10 mouse cellular contexts compared by ENCODE assay signal in the genomic region with DNA sequence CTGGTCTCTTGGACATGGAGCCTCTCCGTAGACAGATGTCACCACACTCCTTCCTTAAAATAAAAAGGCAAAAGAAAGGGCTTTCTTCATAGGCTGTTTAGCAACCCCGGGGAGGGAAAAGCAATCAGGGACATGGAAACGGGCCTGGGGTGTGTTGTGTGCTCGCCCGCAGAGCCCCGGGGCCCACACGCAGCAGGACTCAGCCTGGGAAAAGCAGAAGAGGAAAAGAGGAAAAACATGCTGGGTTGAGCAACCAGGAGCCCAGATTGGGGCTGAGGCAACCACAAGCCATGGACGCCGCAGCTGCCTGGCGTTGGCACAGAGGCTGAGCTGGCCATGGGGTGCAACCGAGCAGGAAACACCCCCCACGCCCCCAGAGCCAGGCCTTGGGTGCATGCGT. TPM values are rescaled to one million over a fixed set of nuclear protein-coding genes. Genes with fewer than 3 reads are reported as not detected.
DNase-seq lines count a peak whose midpoint lies in the region; ATAC-seq and TF ChIP-seq lines count a peak whose summit lies in the region.
"Had no signal": no experiment of that assay in that cellular context is flagged by ENCODE, and none has a peak within 500 bp of the region (broad histone marks: within the 10 kb centered on the region; RNA-seq: fewer than 3 reads in every experiment).

No protein-coding gene starts in this region.

- H3K9me3 ChIP-seq in liver, embryonic 13.5 days (replicated peaks) = no peaks in the 10 kb centered on the region
- H3K9me3 ChIP-seq: midbrain, embryonic 12.5 days had no signal

- no peak for TF ChIP-seq POLR2A in spleen, adult 2 months (IDR thresholded peaks at IDR 0.05; ENCODE audit: low read depth, low read length)

- H3K27me3 ChIP-seq in spleen, adult 2 months (ENCODE audit: control insufficient read depth, insufficient read depth, low read length) = no peaks in the 10 kb centered on the region
- H3K27me3 ChIP-seq in liver, embryonic 13.5 days = peaks cover 4% of the 10 kb centered on the region

- H3K4me2 ChIP-seq in liver, embryonic 13.5 days = no peak overlapping the region
- H3K4me2 ChIP-seq: midbrain, embryonic 12.5 days had no signal

- peaks cover 15% of the 10 kb centered on the region; the same call in 1 of the 2 replicates for H3K4me1 ChIP-seq in spleen, adult 2 months (ENCODE audit: control insufficient read depth, insufficient read depth, insufficient read length)
- peaks cover 9% of the 10 kb centered on the region for H3K4me1 ChIP-seq in liver, embryonic 13.5 days (replicated peaks)
- H3K4me1 ChIP-seq: midbrain, embryonic 12.5 days had no signal

- H3K27ac ChIP-seq in spleen, adult 2 months (ENCODE audit: insufficient read depth, low read length) = peak overlapping the region; percentile 34
- 0 out of 2 replicates have a peak overlapping the region, but pooled peaks have one; percentile 9 for H3K27ac ChIP-seq in liver, embryonic 13.5 days
- H3K27ac ChIP-seq: midbrain, embryonic 12.5 days had no signal

- no peak overlapping the region for H3K9ac ChIP-seq in liver, embryonic 13.5 days
- H3K9ac ChIP-seq: midbrain, embryonic 12.5 days had no signal

- no peak overlapping the region for H3K4me3 ChIP-seq in spleen, adult 2 months (ENCODE audit: extremely low read depth, insufficient read depth, insufficient read length)
- no peak overlapping the region for H3K4me3 ChIP-seq in liver, embryonic 13.5 days (replicated peaks)
- H3K4me3 ChIP-seq: midbrain, embryonic 12.5 days had no signal

- WGBS in spleen, adult 2 months = 17% methylated on average over 13 of the region's 13 CpGs
- 26% methylated on average over 13 of the region's 13 CpGs for whole genome bisulfite sequencing in liver, embryonic 13.5 days (ENCODE audit: insufficient replicate concordance)

- no peak for TF ChIP-seq CTCF in spleen, adult 2 months (IDR thresholded peaks at IDR 0.05; ENCODE audit: extremely low read depth, insufficient read depth, insufficient read length, insufficient replicate concordance)

- DNase-seq in gastrocnemius, postnatal 25 days = peak; percentile 46
- DNase-seq in gastrocnemius, postnatal 10 days = no peak
- DNase-seq in spleen, adult 2 months (ENCODE audit: low read depth in 1 of 2, low spot score in 2 of 2) = no peak
- no peak for DNase-seq in spleen, postnatal 14 days (ENCODE audit: low spot score in 2 of 2)
- no peak for DNase-seq in liver, embryonic 13.5 days
- DNase-seq in frontal cortex, postnatal 14 days (ENCODE audit: low spot score in 2 of 2) = no peak
- no peak for DNase-seq in kidney, postnatal 25 days
- DNase-seq: cerebellum, adult 8-10 months had no signal

- ATAC-seq in liver, embryonic 13.5 days (ENCODE audit: low read depth) = no peak
- peak; percentile 74 for ATAC-seq in monocyte, adult 5-6 weeks (replicated peaks; ENCODE audit: insufficient number of reproducible peaks, low FRiP score, low TSS enrichment, poor library complexity, severe bottlenecking)

- no peaks in the 10 kb centered on the region for H3K36me3 ChIP-seq in spleen, adult 2 months (ENCODE audit: control insufficient read depth, insufficient read depth, low read length)
- H3K36me3 ChIP-seq in liver, embryonic 13.5 days = no peaks in the 10 kb centered on the region
- H3K36me3 ChIP-seq: midbrain, embryonic 12.5 days had no signal

RNA-seq across cellular contexts. Expression of gene Emc8, which starts 17.7 kb away (rescaled TPM):
- 10 to 100 TPM; 28.0 to 28.1 TPM for total RNA-seq in gastrocnemius, postnatal 25 days (2021)
- total RNA-seq in gastrocnemius, postnatal 10 days (2021) = 10 to 100 TPM; 42.7 to 47.2 TPM
- 45.7 and 75.1 TPM in 2 replicates for polyA plus RNA-seq in spleen, adult 2 months (2012; rRNA removed)
- polyA plus RNA-seq in liver, embryonic 13.5 days (2015; fragmentation: Nextera tagmentation; extraction: Ambion mirVana) = 156 and 163 TPM in 2 replicates
- total RNA-seq in monocyte, adult 5-6 weeks (2017) = 12.1 to 40.3 TPM (median 26.7 TPM) in 3 replicates

RNA-seq across cellular contexts. Expression of gene Cox4i1, which starts 18.0 kb away (rescaled TPM):
- 1,000 to 10,000 TPM; 1,728 to 1,814 TPM for total RNA-seq in gastrocnemius, postnatal 25 days (2021)
- total RNA-seq in gastrocnemius, postnatal 10 days (2021) = 1,000 to 10,000 TPM; 1,346 to 1,605 TPM
- 437 and 535 TPM in 2 replicates for polyA plus RNA-seq in spleen, adult 2 months (2012; rRNA removed)
- 800 and 812 TPM in 2 replicates for polyA plus RNA-seq in liver, embryonic 13.5 days (2015; fragmentation: Nextera tagmentation; extraction: Ambion mirVana)
- 315 to 382 TPM (median 356 TPM) in 3 replicates for total RNA-seq in monocyte, adult 5-6 weeks (2017)

RNA-seq across cellular contexts. Expression of gene Gm27021, which starts 18.2 kb away (rescaled TPM):
- total RNA-seq in gastrocnemius, postnatal 25 days (2021) = not detected
- total RNA-seq in gastrocnemius, postnatal 10 days (2021) = not detected
- polyA plus RNA-seq in spleen, adult 2 months (2012; rRNA removed) = 0.18 and 2.8 TPM in 2 replicates
- 0.38 and 1.3 TPM in 2 replicates for polyA plus RNA-seq in liver, embryonic 13.5 days (2015; fragmentation: Nextera tagmentation; extraction: Ambion mirVana)
- not detected in 3 replicates for total RNA-seq in monocyte, adult 5-6 weeks (2017)

RNA-seq across cellular contexts. Expression of gene 1190005I06Rik, which starts 38.6 kb away (rescaled TPM):
- under 1 TPM; 0.67 to 0.70 TPM for total RNA-seq in gastrocnemius, postnatal 25 days (2021)
- total RNA-seq in gastrocnemius, postnatal 10 days (2021) = 1 to 10 TPM in 1 of 2 experiments, under 1 TPM in 1; 0.65 to 1.3 TPM
- 0.42 and 0.74 TPM in 2 replicates for polyA plus RNA-seq in spleen, adult 2 months (2012; rRNA removed)
- polyA plus RNA-seq in liver, embryonic 13.5 days (2015; fragmentation: Nextera tagmentation; extraction: Ambion mirVana) = 0.89 and 1.2 TPM in 2 replicates
- not detected in 3 replicates for total RNA-seq in monocyte, adult 5-6 weeks (2017)

RNA-seq across cellular contexts. Expression of gene Irf8, which starts 50.1 kb away (rescaled TPM):
- 1 to 10 TPM; 3.9 to 5.0 TPM for total RNA-seq in gastrocnemius, postnatal 25 days (2021)
- 1 to 10 TPM; 2.0 to 2.6 TPM for total RNA-seq in gastrocnemius, postnatal 10 days (2021)
- 255 and 267 TPM in 2 replicates for polyA plus RNA-seq in spleen, adult 2 months (2012; rRNA removed)
- 11.6 and 12.1 TPM in 2 replicates for polyA plus RNA-seq in liver, embryonic 13.5 days (2015; fragmentation: Nextera tagmentation; extraction: Ambion mirVana)
- 235 to 408 TPM (median 258 TPM) in 3 replicates for total RNA-seq in monocyte, adult 5-6 weeks (2017)
